Mouse (Mus musculus) midbrain, embryonic 11.5 days (tissue): ENCODE measurements around the gene Il2ra. TPM values are rescaled to one million over a fixed set of nuclear protein-coding genes. Genes with fewer than 3 reads are reported as not detected.
A peak's percentile ranks its signal among the peaks of the same experiment; 100 is the strongest.

ENCODE experiments used
- ATAC-seq: fragments of 200-750 bp; cut with Nextera tagmentation; 2 replicates; pipeline ENCODE4 v1.8.0; 2017; ENCODE audit warnings: moderate TSS enrichment, moderate library complexity; ENCODE audit not compliant: low FRiP score
- DNase-seq: peaks from one replicate; pipeline ENCODE4 v3.0.0; 2015; ENCODE audit warnings: low spot score; ENCODE audit errors: missing footprints
- H3K27ac ChIP-seq: fragments of 300-500 bp; sonication (generic); 2 replicates; pipeline ENCODE4 v1.5.1; 2014; ENCODE audit warnings: low read depth, low read length
- H3K27me3 ChIP-seq: fragments of 300-500 bp; sonication (generic); 2 replicates; pipeline ENCODE4 v1.6.1; 2014; ENCODE audit warnings: mild to moderate bottlenecking, low read length, moderate library complexity, mixed read lengths; ENCODE audit not compliant: control insufficient read depth, insufficient read depth
- H3K36me3 ChIP-seq: fragments of 300-500 bp; sonication (generic); 2 replicates; pipeline ENCODE4 v1.6.1; 2014; ENCODE audit warnings: mild to moderate bottlenecking, low read length, moderate library complexity, mixed read lengths; ENCODE audit not compliant: control insufficient read depth, insufficient read depth
- H3K4me1 ChIP-seq: fragments of 300-500 bp; sonication (generic); 2 replicates; pipeline ENCODE4 v1.6.1; 2014; ENCODE audit warnings: low read length; ENCODE audit not compliant: control insufficient read depth, insufficient read depth
- H3K4me2 ChIP-seq: fragments of 300-500 bp; sonication (generic); 2 replicates; pipeline ENCODE4 v1.6.1; 2014; ENCODE audit warnings: mild to moderate bottlenecking, moderate library complexity
- H3K4me3 ChIP-seq: fragments of 300-500 bp; sonication (generic); 2 replicates; pipeline ENCODE4 v1.5.1; 2014; ENCODE audit warnings: low read depth, low read length
- H3K9ac ChIP-seq: fragments of 300-500 bp; sonication (generic); 2 replicates; pipeline ENCODE4 v1.6.1; 2014; ENCODE audit warnings: low read length
- H3K9me3 ChIP-seq: fragments of 300-500 bp; sonication (generic); 2 replicates; pipeline ENCODE4 v1.6.1; 2016; ENCODE audit warnings: low read length; ENCODE audit not compliant: control insufficient read depth
- WGBS: fragments of 180-500 bp; shearing (Covaris S2); extraction: QIAGEN DNeasy Blood & Tissue Kit; methylation state at CpG from one replicate; pipeline ENCODE4 v1.1.7; 2014; 5-methylcytosine and 5-hydroxymethylcytosine counted together
- polyA plus RNA-seq: library from polyadenylated mRNA; unstranded; fragments of >200 nt; fragmentation: Nextera tagmentation; extraction: Ambion mirVana; gene quantifications from 2 replicates; pipeline ENCODE4 v1.2.1, GENCODE M21; 2014

The Il2ra gene
- polyA plus RNA-seq, 1 experiment from 2014 or later = not detected

DNA sequence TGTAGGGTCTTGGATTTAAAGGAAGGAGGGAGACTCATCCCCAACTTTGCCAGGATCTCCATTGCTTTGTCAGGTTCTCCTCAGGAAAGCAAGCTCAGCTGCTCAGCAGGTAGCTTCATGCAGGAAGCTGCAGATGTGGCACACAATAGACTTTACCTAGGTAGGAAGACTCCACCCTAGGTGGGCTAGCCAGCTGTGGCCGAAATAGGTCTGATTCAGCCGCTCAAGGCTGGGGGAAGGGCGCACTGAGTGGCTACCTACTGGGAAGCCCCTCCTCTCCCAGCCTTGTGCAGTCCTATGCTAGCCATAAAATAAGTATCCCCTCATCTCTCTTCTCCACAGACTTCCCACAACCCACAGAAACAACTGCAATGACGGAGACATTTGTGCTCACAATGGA lies 40.1 kb downstream of the Il2ra start:
- no peak for DNase-seq
- no peak overlapping the region for H3K4me2 ChIP-seq
- H3K27ac ChIP-seq = no peak overlapping the region
- WGBS = 56% methylated on average over 4 of the region's 4 CpGs
- no peak overlapping the region for H3K4me3 ChIP-seq
- no peaks in the 10 kb centered on the region for H3K36me3 ChIP-seq
- no peaks in the 10 kb centered on the region for H3K9me3 ChIP-seq
- H3K9ac ChIP-seq = no peak overlapping the region
- H3K27me3 ChIP-seq = no peaks in the 10 kb centered on the region
- ATAC-seq = no peak
- no peaks in the 10 kb centered on the region for H3K4me1 ChIP-seq

DNA sequence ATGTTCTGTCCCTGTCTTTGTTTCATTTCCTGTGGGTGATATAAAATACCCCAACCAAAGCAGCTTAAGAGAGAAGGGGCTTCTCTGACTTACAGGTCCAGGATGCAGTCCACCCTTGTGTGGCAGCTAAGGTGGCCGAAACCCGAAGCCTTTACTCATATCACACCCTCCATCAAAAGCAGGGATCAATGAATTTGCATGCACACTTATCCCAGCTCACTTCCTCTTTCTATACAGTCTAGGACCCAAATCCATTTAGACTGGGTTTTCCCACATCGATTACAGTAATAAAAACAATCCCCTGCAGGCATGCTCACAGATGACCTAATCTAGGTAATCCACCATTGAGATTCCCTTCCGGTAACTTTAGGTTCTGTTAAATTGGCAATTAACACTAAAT lies 43.9 kb downstream of the Il2ra start:
- WGBS = 84% methylated on average over 4 of the region's 4 CpGs
- no peaks in the 10 kb centered on the region for H3K36me3 ChIP-seq
- no peak for DNase-seq
- H3K4me3 ChIP-seq = no peak overlapping the region
- no peaks in the 10 kb centered on the region for H3K27me3 ChIP-seq
- no peaks in the 10 kb centered on the region for H3K4me1 ChIP-seq
- no peak overlapping the region for H3K4me2 ChIP-seq
- no peak overlapping the region for H3K9ac ChIP-seq
- no peak overlapping the region for H3K27ac ChIP-seq
- no peak for ATAC-seq
- H3K9me3 ChIP-seq = no peaks in the 10 kb centered on the region

DNA sequence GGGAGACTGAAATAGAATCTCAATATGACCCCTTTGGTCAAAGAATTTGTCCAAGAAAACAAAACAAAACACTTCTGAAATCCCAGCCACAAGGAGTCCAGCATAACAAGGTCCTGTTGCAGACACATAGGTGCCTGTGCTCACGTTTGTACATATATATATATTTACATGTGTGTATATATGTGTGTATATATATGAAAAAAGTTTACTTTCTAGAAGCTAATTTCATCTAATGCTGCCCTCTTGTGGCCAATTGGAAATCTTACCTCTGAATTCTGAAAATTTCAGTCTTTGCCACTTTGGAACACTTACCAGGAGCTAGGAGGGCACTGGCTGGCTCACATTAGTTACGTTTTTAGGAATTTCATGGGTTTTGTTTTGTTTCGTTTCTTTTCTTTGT lies 44.8 kb downstream of the Il2ra start:
- H3K27me3 ChIP-seq = no peaks in the 10 kb centered on the region
- 30% methylated on average over 3 of the region's 3 CpGs for WGBS
- peak; percentile 88 for DNase-seq
- H3K4me3 ChIP-seq = no peak overlapping the region
- no peaks in the 10 kb centered on the region for H3K4me1 ChIP-seq
- no peak for ATAC-seq
- no peak overlapping the region for H3K27ac ChIP-seq
- H3K36me3 ChIP-seq = no peaks in the 10 kb centered on the region
- H3K9me3 ChIP-seq = no peaks in the 10 kb centered on the region
- no peak overlapping the region for H3K9ac ChIP-seq
- H3K4me2 ChIP-seq = no peak overlapping the region

DNA sequence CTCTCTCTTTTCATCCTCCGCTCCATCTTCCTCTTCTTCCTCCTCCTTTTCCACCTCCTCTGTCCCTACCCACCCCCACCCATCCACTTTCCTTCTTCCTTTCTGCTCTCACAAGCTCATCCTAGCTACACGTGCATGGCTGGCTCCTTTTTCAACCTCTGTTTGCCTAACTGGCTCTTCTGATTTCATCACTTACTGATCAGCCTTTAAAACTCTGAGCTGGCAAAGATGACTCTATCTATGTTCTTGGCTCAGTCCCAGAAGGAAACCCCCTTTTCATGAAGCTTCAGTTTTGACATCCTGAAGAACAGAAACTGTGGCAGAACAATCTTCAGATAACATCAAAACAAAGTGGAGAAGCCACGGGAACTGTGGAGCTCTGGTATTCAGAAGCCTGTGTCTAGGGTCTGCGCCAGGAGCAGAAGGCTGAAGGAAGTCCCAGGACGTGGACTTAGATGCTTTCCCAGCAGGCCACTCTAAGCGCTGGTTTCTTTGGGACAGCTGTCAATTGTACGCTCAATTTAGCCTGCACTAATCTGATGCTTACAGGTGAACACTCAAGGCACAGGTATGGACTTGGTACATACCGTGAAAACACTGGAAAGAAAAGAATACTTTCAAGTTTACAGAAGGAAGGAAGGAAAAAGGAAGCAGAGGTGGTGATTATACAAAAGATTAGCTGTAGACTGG lies 47.7 kb downstream of the Il2ra start:
- 73% methylated on average over 8 of the region's 8 CpGs for WGBS
- H3K27me3 ChIP-seq = no peaks in the 10 kb centered on the region
- H3K9me3 ChIP-seq = no peaks in the 10 kb centered on the region
- no peak overlapping the region for H3K4me3 ChIP-seq
- H3K4me1 ChIP-seq = no peaks in the 10 kb centered on the region
- ATAC-seq (no peak), DNase-seq (no peak)
- no peak overlapping the region for H3K4me2 ChIP-seq
- H3K27ac ChIP-seq = no peak overlapping the region
- no peak overlapping the region for H3K9ac ChIP-seq
- no peaks in the 10 kb centered on the region for H3K36me3 ChIP-seq

DNA sequence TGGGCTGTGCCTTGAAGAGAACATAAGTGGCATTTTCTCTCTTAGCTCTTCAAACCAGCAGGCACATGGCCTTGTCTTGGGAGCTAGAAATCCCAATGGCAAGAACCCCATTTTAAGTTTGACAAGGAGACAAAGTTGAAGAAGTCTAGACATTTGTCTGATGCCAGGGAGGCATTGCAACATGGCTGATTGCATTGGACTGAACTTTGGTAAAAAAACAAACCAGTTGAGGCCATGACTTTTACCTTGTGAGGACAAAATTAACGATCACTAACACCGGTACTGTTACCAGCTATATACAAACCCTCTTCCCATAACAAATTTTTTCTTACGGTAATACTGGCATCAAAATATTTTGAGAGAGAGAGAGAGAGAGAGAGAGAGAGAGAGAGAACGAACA lies 50.7 kb downstream of the Il2ra start:
- Histone ChIP-seq H3K27me3 (no peaks in the 10 kb centered on the region), H3K4me3 (no peak overlapping the region), H3K4me1 (no peaks in the 10 kb centered on the region), H3K4me2 (no peak overlapping the region), H3K9ac (no peak overlapping the region), H3K36me3 (no peaks in the 10 kb centered on the region), H3K9me3 (no peaks in the 10 kb centered on the region), H3K27ac (no peak overlapping the region)
- 93% methylated on average over 4 of the region's 4 CpGs for WGBS
- DNase-seq (no peak), ATAC-seq (no peak)

DNA sequence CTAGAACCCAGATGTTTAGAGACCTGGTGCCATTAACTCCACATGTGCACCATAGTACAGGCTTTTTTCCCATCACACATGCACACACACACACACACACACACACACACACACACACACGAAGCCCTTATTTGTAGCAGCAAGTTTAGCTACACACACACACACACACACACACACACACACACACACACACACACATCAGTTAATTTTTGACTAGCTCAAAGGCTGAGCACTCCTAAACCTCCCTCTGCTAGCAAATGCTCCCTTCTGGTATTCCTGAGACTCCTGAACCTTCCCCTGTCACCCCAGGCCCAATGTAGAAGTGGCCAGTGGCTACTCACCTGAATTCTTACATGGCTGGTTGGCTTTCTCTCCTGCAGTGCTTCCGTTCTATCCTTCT lies 51.5 kb downstream of the Il2ra start:
- Histone ChIP-seq H3K9ac (no peak overlapping the region), H3K36me3 (no peaks in the 10 kb centered on the region), H3K4me1 (no peaks in the 10 kb centered on the region), H3K27ac (no peak overlapping the region), H3K4me3 (no peak overlapping the region), H3K27me3 (no peaks in the 10 kb centered on the region), H3K4me2 (no peak overlapping the region), H3K9me3 (no peaks in the 10 kb centered on the region)
- 80% methylated on average over 2 of the region's 2 CpGs for WGBS
- no peak for DNase-seq
- ATAC-seq = no peak

DNA sequence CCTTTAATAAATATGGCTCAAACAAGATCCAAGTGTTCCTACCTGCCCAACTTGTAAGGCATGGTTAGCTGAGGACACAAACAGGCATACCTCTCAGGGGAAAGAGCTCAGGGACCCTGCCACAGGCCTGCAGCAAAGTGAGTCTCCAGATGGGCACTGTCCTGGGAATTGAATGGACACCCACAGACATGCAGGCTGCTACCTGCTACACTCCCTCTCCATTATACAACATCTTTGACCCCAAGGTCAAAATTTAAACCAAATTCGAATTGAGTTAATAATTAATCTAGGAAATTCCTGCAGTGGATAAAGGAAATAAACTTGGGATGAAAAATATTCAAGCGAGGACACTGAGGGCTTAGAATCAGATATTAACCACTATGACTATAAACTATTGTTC lies 53.3 kb downstream of the Il2ra start:
- H3K27ac ChIP-seq = no peak overlapping the region
- H3K27me3 ChIP-seq = no peaks in the 10 kb centered on the region
- DNase-seq = no peak
- H3K4me1 ChIP-seq = no peaks in the 10 kb centered on the region
- H3K9me3 ChIP-seq = no peaks in the 10 kb centered on the region
- H3K4me2 ChIP-seq = no peak overlapping the region
- H3K4me3 ChIP-seq = no peak overlapping the region
- ATAC-seq = no peak
- 74% methylated on average over 2 of the region's 2 CpGs for WGBS
- H3K9ac ChIP-seq = no peak overlapping the region
- H3K36me3 ChIP-seq = no peaks in the 10 kb centered on the region

DNA sequence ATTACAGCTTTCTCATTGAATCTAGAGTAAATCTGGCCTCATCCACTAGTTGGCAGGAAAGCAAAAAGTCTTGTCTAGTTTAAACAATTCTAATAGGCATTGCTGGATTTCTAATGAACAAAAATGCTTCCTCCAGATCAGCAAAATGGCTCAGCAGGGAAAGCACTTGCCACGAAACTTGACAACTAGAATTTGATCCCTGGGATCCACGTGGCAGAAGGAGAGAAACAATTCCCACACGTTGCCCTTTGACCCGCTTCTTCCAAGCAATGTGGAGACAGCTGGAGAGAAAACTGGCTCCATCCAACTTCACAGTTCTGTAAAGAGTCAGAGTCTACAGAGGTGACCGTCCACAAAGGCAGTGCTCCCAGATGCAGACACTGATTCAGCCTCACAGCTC lies 56.4 kb downstream of the Il2ra start:
- Histone ChIP-seq H3K36me3 (no peaks in the 10 kb centered on the region), H3K4me3 (no peak overlapping the region), H3K4me2 (no peak overlapping the region), H3K9me3 (no peaks in the 10 kb centered on the region), H3K27me3 (no peaks in the 10 kb centered on the region), H3K9ac (no peak overlapping the region), H3K27ac (no peak overlapping the region), H3K4me1 (no peaks in the 10 kb centered on the region)
- ATAC-seq (no peak), DNase-seq (no peak)
- WGBS = 68% methylated on average over 5 of the region's 5 CpGs

DNA sequence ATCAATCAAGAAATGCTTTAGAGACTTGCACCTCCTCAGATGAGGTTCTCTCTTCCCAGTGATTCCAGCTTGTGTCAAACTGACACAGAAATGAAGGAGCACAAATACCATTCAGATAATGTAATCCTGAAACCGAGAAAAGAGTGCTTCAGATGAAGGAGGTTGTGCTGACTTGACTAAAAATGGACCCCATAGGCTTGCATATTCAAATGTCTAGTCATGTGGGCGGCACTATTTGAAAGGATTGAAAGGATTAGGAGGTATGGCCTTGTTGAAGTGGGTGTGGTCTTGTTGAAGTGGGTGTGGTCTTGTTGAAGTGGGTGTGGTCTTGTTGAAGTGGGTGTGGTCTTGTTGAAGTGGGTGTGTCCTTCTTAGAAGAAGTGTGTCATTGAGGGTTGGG lies 57.3 kb downstream of the Il2ra start:
- Histone ChIP-seq H3K36me3 (no peaks in the 10 kb centered on the region), H3K27me3 (no peaks in the 10 kb centered on the region), H3K4me2 (no peak overlapping the region), H3K4me3 (no peak overlapping the region), H3K9ac (no peak overlapping the region), H3K9me3 (no peaks in the 10 kb centered on the region), H3K4me1 (no peaks in the 10 kb centered on the region), H3K27ac (no peak overlapping the region)
- DNase-seq (no peak), ATAC-seq (no peak)
- 81% methylated on average over 2 of the region's 2 CpGs for WGBS
